Mouse (Mus musculus) stomach, embryonic 14.5 days (tissue): ENCODE measurements around the gene Thumpd2. TPM values are rescaled to one million over a fixed set of nuclear protein-coding genes. Genes with fewer than 3 reads are reported as not detected.
A peak's percentile ranks its signal among the peaks of the same experiment; 100 is the strongest.

Experiments
- ATAC-seq: fragments of 200-750 bp; cut with Nextera tagmentation; 2 replicates; pipeline ENCODE4 v1.8.0; 2017; ENCODE audit warnings: low read depth, moderate TSS enrichment; ENCODE audit not compliant: insufficient number of reproducible peaks, insufficient read depth, low FRiP score
- H3K27ac ChIP-seq: fragments of 300-500 bp; sonication (generic); 2 replicates; pipeline ENCODE4 v1.5.1; 2014; ENCODE audit warnings: mild to moderate bottlenecking, low read length, moderate library complexity, mixed read lengths
- H3K27me3 ChIP-seq: fragments of 300-500 bp; sonication (generic); 2 replicates; pipeline ENCODE4 v1.6.1; 2014; ENCODE audit warnings: low read length, control low read depth, mixed read lengths; ENCODE audit not compliant: control insufficient read depth, insufficient read depth
- H3K36me3 ChIP-seq: fragments of 300-500 bp; sonication (generic); 2 replicates; pipeline ENCODE4 v1.6.1; 2014; ENCODE audit warnings: mild to moderate bottlenecking, control low read depth, low read length, moderate library complexity, mixed read lengths; ENCODE audit not compliant: control insufficient read depth, insufficient read depth
- H3K4me1 ChIP-seq: fragments of 300-500 bp; sonication (generic); 2 replicates; pipeline ENCODE4 v1.6.1; 2014; ENCODE audit warnings: low read length, control low read depth, mixed read lengths; ENCODE audit not compliant: control insufficient read depth, insufficient read depth
- H3K4me2 ChIP-seq: fragments of 300-500 bp; sonication (generic); replicated peaks from 2 replicates; pipeline ENCODE4 v1.6.1; 2014; ENCODE audit warnings: low read depth, low read length, control low read depth
- H3K4me3 ChIP-seq: fragments of 300-500 bp; sonication (generic); 2 replicates; pipeline ENCODE4 v1.5.1; 2014; ENCODE audit warnings: low read depth, low read length, control low read depth
- H3K9ac ChIP-seq: fragments of 300-500 bp; sonication (generic); replicated peaks from 2 replicates; pipeline ENCODE4 v1.6.1; 2014; ENCODE audit warnings: low read depth, mild to moderate bottlenecking, control low read depth, low read length, moderate library complexity, mixed read lengths
- H3K9me3 ChIP-seq: fragments of 300-500 bp; sonication (generic); 2 replicates; pipeline ENCODE4 v1.6.1; 2016; ENCODE audit warnings: low read depth, low read length, control low read depth; ENCODE audit not compliant: control insufficient read depth
- WGBS: fragments of 180-500 bp; shearing (Covaris S2); extraction: QIAGEN DNeasy Blood & Tissue Kit; methylation state at CpG from one replicate; pipeline ENCODE4 v1.1.7; 2014; 5-methylcytosine and 5-hydroxymethylcytosine counted together
- polyA plus RNA-seq: library from polyadenylated mRNA; unstranded; fragments of >200 nt; fragmentation: Nextera tagmentation; extraction: Ambion mirVana; gene quantifications from 2 replicates; pipeline ENCODE4 v1.2.1, GENCODE M21; 2014

Gene Thumpd2
- polyA plus RNA-seq, 1 experiment from 2014 or later: 13.0 TPM

- no peak overlapping the region for H3K27ac ChIP-seq
- no peak overlapping the region for H3K4me3 ChIP-seq
- H3K4me1 ChIP-seq: 0 out of 2 replicates have a peak, but pooled peaks cover 9% of the 10 kb centered on the region
- H3K36me3 ChIP-seq: no peaks in the 10 kb centered on the region
- H3K9me3 ChIP-seq: no peaks in the 10 kb centered on the region
- ATAC-seq: no peak
- 81% methylated on average over 4 of the region's 4 CpGs for WGBS
- no peak overlapping the region for H3K4me2 ChIP-seq
- H3K9ac ChIP-seq: no peak overlapping the region
- no peaks in the 10 kb centered on the region for H3K27me3 ChIP-seq
Observed at GRCm38 (mm10) chr17:81001647-81002046, 63.2 kb downstream of the Thumpd2 start.

- Histone ChIP-seq H3K27ac (no peak overlapping the region), H3K9ac (no peak overlapping the region), H3K4me3 (no peak overlapping the region), H3K4me2 (no peak overlapping the region), H3K4me1 (0 out of 2 replicates have a peak, but pooled peaks cover 9% of the 10 kb centered on the region), H3K9me3 (no peaks in the 10 kb centered on the region), H3K27me3 (no peaks in the 10 kb centered on the region), H3K36me3 (no peaks in the 10 kb centered on the region)
- no peak for ATAC-seq
- WGBS: 76% methylated on average over 12 of the region's 12 CpGs
Observed at GRCm38 (mm10) chr17:81001010-81001409, 63.9 kb downstream of the Thumpd2 start.

DNA sequence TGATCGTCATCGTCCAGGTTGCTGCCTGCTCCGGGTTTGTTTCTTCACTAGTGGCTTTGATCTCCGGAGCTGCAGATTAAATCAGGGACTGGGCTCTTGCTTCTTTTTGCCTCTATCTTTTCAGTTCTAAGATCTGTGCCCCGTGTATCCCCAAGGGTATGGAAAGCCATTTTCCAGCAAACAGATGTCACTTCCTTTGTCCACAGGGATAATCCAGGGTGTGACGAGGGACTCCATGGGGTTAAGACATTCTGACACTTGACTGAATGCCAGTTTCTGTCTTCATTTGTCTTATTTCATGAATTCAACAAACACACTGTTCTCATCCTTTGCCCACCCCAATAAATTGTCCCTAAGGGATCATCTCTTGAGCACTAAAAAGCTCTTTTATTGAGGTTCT is 65.9 kb downstream of the Thumpd2 start:
- Histone ChIP-seq H3K36me3 (no peaks in the 10 kb centered on the region), H3K4me3 (no peak overlapping the region), H3K4me2 (no peak overlapping the region), H3K4me1 (no peaks in the 10 kb centered on the region), H3K9me3 (no peaks in the 10 kb centered on the region), H3K9ac (no peak overlapping the region), H3K27ac (no peak overlapping the region), H3K27me3 (no peaks in the 10 kb centered on the region)
- WGBS: 74% methylated on average over 6 of the region's 6 CpGs
- ATAC-seq: no peak

DNA sequence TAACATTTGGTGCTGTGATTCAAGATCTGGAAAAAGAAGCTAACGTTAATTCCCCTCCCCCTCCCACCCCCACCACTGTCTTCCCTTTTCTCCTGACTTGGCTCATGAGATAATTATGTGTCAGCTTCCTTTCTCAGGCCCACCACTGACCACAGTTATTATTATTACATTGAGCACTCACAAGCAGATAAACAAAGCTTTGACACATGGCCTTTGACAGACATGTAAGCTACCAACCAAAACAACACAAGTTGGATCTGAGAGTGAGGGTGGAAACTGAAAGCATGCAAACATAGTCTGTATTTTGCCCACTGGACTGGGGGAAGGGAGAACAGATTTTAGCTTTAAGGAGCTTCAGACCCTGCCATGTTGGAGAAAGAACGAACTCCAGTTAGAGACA is 67.7 kb downstream of the Thumpd2 start:
- H3K36me3 ChIP-seq: no peaks in the 10 kb centered on the region
- 79% methylated on average over 2 of the region's 2 CpGs for WGBS
- no peak for ATAC-seq
- no peak overlapping the region for H3K4me3 ChIP-seq
- no peak overlapping the region for H3K4me2 ChIP-seq
- no peaks in the 10 kb centered on the region for H3K4me1 ChIP-seq
- H3K27me3 ChIP-seq: no peaks in the 10 kb centered on the region
- H3K9ac ChIP-seq: no peak overlapping the region
- H3K9me3 ChIP-seq: no peaks in the 10 kb centered on the region
- no peak overlapping the region for H3K27ac ChIP-seq

GRCm38 (mm10) chr17:80991535-80992127 is 73.3 kb downstream of the Thumpd2 start:
- ATAC-seq: no peak
- H3K4me2 ChIP-seq: no peak overlapping the region
- 54% methylated on average over 8 of the region's 8 CpGs for WGBS

GRCm38 (mm10) chr17:80982976-80983375 is 81.9 kb downstream of the Thumpd2 start:
- H3K27me3 ChIP-seq: no peaks in the 10 kb centered on the region
- WGBS: 82% methylated on average over 10 of the region's 10 CpGs
- H3K36me3 ChIP-seq: no peaks in the 10 kb centered on the region
- H3K9ac ChIP-seq: no peak overlapping the region
- ATAC-seq: no peak
- no peak overlapping the region for H3K4me3 ChIP-seq
- H3K4me2 ChIP-seq: no peak overlapping the region
- no peaks in the 10 kb centered on the region for H3K9me3 ChIP-seq
- no peak overlapping the region for H3K27ac ChIP-seq
- H3K4me1 ChIP-seq: 0 out of 2 replicates have a peak, but pooled peaks cover 9% of the 10 kb centered on the region

More at GRCm38 (mm10) chr17:80991535-80992127, 73.3 kb downstream of the Thumpd2 start:
- Histone ChIP-seq H3K4me1 (peaks cover under 1% of the 10 kb centered on the region; the same call in 1 of the 2 replicates), H3K9me3 (no peaks in the 10 kb centered on the region), H3K27me3 (no peaks in the 10 kb centered on the region), H3K36me3 (no peaks in the 10 kb centered on the region), H3K27ac (no peak overlapping the region), H3K9ac (no peak overlapping the region), H3K4me3 (no peak overlapping the region)

GRCm38 (mm10) chr17:80982412-80982787 is 82.5 kb downstream of the Thumpd2 start:
- 13% methylated on average over 8 of the region's 8 CpGs for WGBS
- Histone ChIP-seq H3K36me3 (no peaks in the 10 kb centered on the region), H3K9me3 (no peaks in the 10 kb centered on the region), H3K4me1 (0 out of 2 replicates have a peak, but pooled peaks cover 9% of the 10 kb centered on the region), H3K9ac (no peak overlapping the region), H3K27me3 (no peaks in the 10 kb centered on the region), H3K4me3 (no peak overlapping the region), H3K27ac (no peak overlapping the region), H3K4me2 (no peak overlapping the region)
- ATAC-seq: peak; percentile 53; the same call in 1 of the 2 replicates

- no peak overlapping the region for H3K4me3 ChIP-seq
- 0 out of 2 replicates have a peak, but pooled peaks cover 9% of the 10 kb centered on the region for H3K4me1 ChIP-seq
- no peaks in the 10 kb centered on the region for H3K9me3 ChIP-seq
- H3K27ac ChIP-seq: no peak overlapping the region
- 47% methylated on average over 12 of the region's 12 CpGs for WGBS
- ATAC-seq: 0 out of 2 replicates have a peak, but pooled peaks have one; percentile 33
- no peak overlapping the region for H3K9ac ChIP-seq
- H3K36me3 ChIP-seq: no peaks in the 10 kb centered on the region
- no peaks in the 10 kb centered on the region for H3K27me3 ChIP-seq
- H3K4me2 ChIP-seq: no peak overlapping the region
Observed at GRCm38 (mm10) chr17:80981721-80982411, 83.0 kb downstream of the Thumpd2 start.
